Mouse (Mus musculus): ENCODE data around the gene Dusp10. TPM values are rescaled to one million over a fixed set of nuclear protein-coding genes. Genes with fewer than 3 reads are reported as not detected.
A peak's percentile ranks its signal among the peaks of the same experiment; 100 is the strongest.

Gene Dusp10
- polyA plus RNA-seq, 1 experiment from 2014 or later = 10.5 TPM

GRCm38 (mm10) chr1:184059814-184060213 is 46.7 kb downstream of the Dusp10 start:
- H3K36me3 ChIP-seq = no peaks in the 10 kb centered on the region
- ATAC-seq (replicated peaks; ENCODE audit: insufficient number of reproducible peaks, insufficient read depth, low FRiP score, low read depth) = no peak
- no peaks in the 10 kb centered on the region for H3K9me3 ChIP-seq (replicated peaks)
- 83% methylated on average over 3 of the region's 3 CpGs for WGBS
- H3K9ac ChIP-seq = no peak overlapping the region
- no peak overlapping the region for H3K4me2 ChIP-seq
- H3K4me1 ChIP-seq (replicated peaks) = peaks cover 47% of the 10 kb centered on the region
- no peak overlapping the region for H3K4me3 ChIP-seq
- peak overlapping the region; percentile 54 for H3K27ac ChIP-seq
- H3K27me3 ChIP-seq = no peaks in the 10 kb centered on the region

GRCm38 (mm10) chr1:184060381-184060780 is 47.3 kb downstream of the Dusp10 start:
- no peak overlapping the region for H3K4me3 ChIP-seq
- no peak overlapping the region for H3K9ac ChIP-seq
- peaks cover 53% of the 10 kb centered on the region for H3K4me1 ChIP-seq (replicated peaks)
- no peak for ATAC-seq (replicated peaks; ENCODE audit: insufficient number of reproducible peaks, insufficient read depth, low FRiP score, low read depth)
- H3K9me3 ChIP-seq (replicated peaks) = no peaks in the 10 kb centered on the region
- WGBS = 48% methylated on average over 9 of the region's 9 CpGs
- no peaks in the 10 kb centered on the region for H3K27me3 ChIP-seq
- no peak overlapping the region for H3K4me2 ChIP-seq
- H3K27ac ChIP-seq = peak overlapping the region; percentile 54
- no peaks in the 10 kb centered on the region for H3K36me3 ChIP-seq

- no peak overlapping the region for H3K4me3 ChIP-seq
- no peaks in the 10 kb centered on the region for H3K36me3 ChIP-seq
- no peaks in the 10 kb centered on the region for H3K27me3 ChIP-seq
- WGBS = 35% methylated on average over 4 of the region's 4 CpGs
- H3K27ac ChIP-seq = peak overlapping the region; percentile 54
- H3K9ac ChIP-seq = no peak overlapping the region
- no peak overlapping the region for H3K4me2 ChIP-seq
- H3K9me3 ChIP-seq (replicated peaks) = no peaks in the 10 kb centered on the region
- ATAC-seq (replicated peaks; ENCODE audit: insufficient number of reproducible peaks, insufficient read depth, low FRiP score, low read depth) = no peak
- peaks cover 56% of the 10 kb centered on the region for H3K4me1 ChIP-seq (replicated peaks)
Observed at GRCm38 (mm10) chr1:184060828-184061734, 48.0 kb downstream of the Dusp10 start.

GRCm38 (mm10) chr1:184061901-184062300 is 48.8 kb downstream of the Dusp10 start:
- 89% methylated on average over 1 of the region's 1 CpGs for WGBS
- H3K27me3 ChIP-seq = no peaks in the 10 kb centered on the region
- H3K4me3 ChIP-seq = no peak overlapping the region
- ATAC-seq (replicated peaks; ENCODE audit: insufficient number of reproducible peaks, insufficient read depth, low FRiP score, low read depth) = no peak
- no peak overlapping the region for H3K9ac ChIP-seq
- no peaks in the 10 kb centered on the region for H3K36me3 ChIP-seq
- no peak overlapping the region for H3K4me2 ChIP-seq
- no peaks in the 10 kb centered on the region for H3K9me3 ChIP-seq (replicated peaks)
- peak overlapping the region; percentile 54 for H3K27ac ChIP-seq
- H3K4me1 ChIP-seq (replicated peaks) = peaks cover 60% of the 10 kb centered on the region

GRCm38 (mm10) chr1:184064306-184064705 is 51.2 kb downstream of the Dusp10 start:
- Histone ChIP-seq H3K9ac (no peak overlapping the region), H3K4me1 (replicated peaks) (peaks cover 48% of the 10 kb centered on the region), H3K4me3 (no peak overlapping the region), H3K9me3 (replicated peaks) (no peaks in the 10 kb centered on the region), H3K36me3 (peaks cover 4% of the 10 kb centered on the region; the same call in 1 of the 2 replicates), H3K27me3 (no peaks in the 10 kb centered on the region), H3K4me2 (0 out of 2 replicates have a peak overlapping the region, but pooled peaks have one; percentile 3), H3K27ac (peak overlapping the region; percentile 76)
- 36% methylated on average over 7 of the region's 7 CpGs for WGBS
- peak; percentile 68; the same call in 1 of the 2 replicates for ATAC-seq (replicated peaks; ENCODE audit: insufficient number of reproducible peaks, insufficient read depth, low FRiP score, low read depth)

GRCm38 (mm10) chr1:184065589-184066361 is 52.7 kb downstream of the Dusp10 start:
- 0 out of 2 replicates have a peak overlapping the region, but pooled peaks have one; percentile 23 for H3K27ac ChIP-seq

GRCm38 (mm10) chr1:184066460-184067287 is 53.6 kb downstream of the Dusp10 start:
- no peak overlapping the region; the same call in 1 of the 2 replicates for H3K27ac ChIP-seq
- H3K4me1 ChIP-seq (replicated peaks) = peaks cover 29% of the 10 kb centered on the region
- H3K9ac ChIP-seq = no peak overlapping the region
- no peaks in the 10 kb centered on the region for H3K9me3 ChIP-seq (replicated peaks)
- no peak for ATAC-seq (replicated peaks; ENCODE audit: insufficient number of reproducible peaks, insufficient read depth, low FRiP score, low read depth)
- no peak overlapping the region for H3K4me3 ChIP-seq
- peaks cover 13% of the 10 kb centered on the region for H3K36me3 ChIP-seq
- H3K4me2 ChIP-seq = no peak overlapping the region
- no peaks in the 10 kb centered on the region for H3K27me3 ChIP-seq
- WGBS = 72% methylated on average over 11 of the region's 11 CpGs

More at GRCm38 (mm10) chr1:184065589-184066361, 52.7 kb downstream of the Dusp10 start:
- no peak overlapping the region for H3K9ac ChIP-seq
- no peak overlapping the region for H3K4me2 ChIP-seq
- no peak overlapping the region for H3K4me3 ChIP-seq
- WGBS = 73% methylated on average over 13 of the region's 13 CpGs
- peaks cover 38% of the 10 kb centered on the region for H3K4me1 ChIP-seq (replicated peaks)
- peaks cover 13% of the 10 kb centered on the region for H3K36me3 ChIP-seq
- no peak for ATAC-seq (replicated peaks; ENCODE audit: insufficient number of reproducible peaks, insufficient read depth, low FRiP score, low read depth)
- H3K27me3 ChIP-seq = no peaks in the 10 kb centered on the region
- no peaks in the 10 kb centered on the region for H3K9me3 ChIP-seq (replicated peaks)

- no peak for ATAC-seq (replicated peaks; ENCODE audit: insufficient number of reproducible peaks, insufficient read depth, low FRiP score, low read depth)
- Histone ChIP-seq H3K27ac (no peak overlapping the region), H3K27me3 (no peaks in the 10 kb centered on the region), H3K9ac (no peak overlapping the region), H3K9me3 (replicated peaks) (no peaks in the 10 kb centered on the region), H3K36me3 (peaks cover 14% of the 10 kb centered on the region), H3K4me2 (no peak overlapping the region), H3K4me3 (no peak overlapping the region), H3K4me1 (replicated peaks) (peaks cover 28% of the 10 kb centered on the region)
- 88% methylated on average over 18 of the region's 18 CpGs for WGBS
Observed at GRCm38 (mm10) chr1:184067704-184068558, 54.8 kb downstream of the Dusp10 start.

- no peak overlapping the region for H3K4me3 ChIP-seq
- no peak overlapping the region for H3K27ac ChIP-seq
- H3K4me1 ChIP-seq (replicated peaks) = peaks cover 24% of the 10 kb centered on the region; the same call in 1 of the 2 replicates
- H3K4me2 ChIP-seq = no peak overlapping the region
- no peaks in the 10 kb centered on the region for H3K27me3 ChIP-seq
- 89% methylated on average over 12 of the region's 12 CpGs for WGBS
- peaks cover 22% of the 10 kb centered on the region for H3K36me3 ChIP-seq
- H3K9ac ChIP-seq = no peak overlapping the region
- ATAC-seq (replicated peaks; ENCODE audit: insufficient number of reproducible peaks, insufficient read depth, low FRiP score, low read depth) = no peak
- no peaks in the 10 kb centered on the region for H3K9me3 ChIP-seq (replicated peaks)
Observed at GRCm38 (mm10) chr1:184068971-184069370, 55.9 kb downstream of the Dusp10 start.

GRCm38 (mm10) chr1:184076065-184076464 is 63.0 kb downstream of the Dusp10 start:
- 70% methylated on average over 6 of the region's 6 CpGs for WGBS

More at GRCm38 (mm10) chr1:184076065-184076464, 63.0 kb downstream of the Dusp10 start:
- Histone ChIP-seq H3K4me2 (no peak overlapping the region), H3K36me3 (peaks cover 15% of the 10 kb centered on the region), H3K27ac (0 out of 2 replicates have a peak overlapping the region, but pooled peaks have one; percentile 7), H3K27me3 (no peaks in the 10 kb centered on the region), H3K4me3 (no peak overlapping the region), H3K9ac (no peak overlapping the region), H3K9me3 (replicated peaks) (no peaks in the 10 kb centered on the region), H3K4me1 (replicated peaks) (peaks cover 10% of the 10 kb centered on the region)
- no peak for ATAC-seq (replicated peaks; ENCODE audit: insufficient number of reproducible peaks, insufficient read depth, low FRiP score, low read depth)

All from heart, embryonic 15.5 days (tissue).